ENCODE assay signal across 30 mouse cellular contexts in the genomic region with DNA sequence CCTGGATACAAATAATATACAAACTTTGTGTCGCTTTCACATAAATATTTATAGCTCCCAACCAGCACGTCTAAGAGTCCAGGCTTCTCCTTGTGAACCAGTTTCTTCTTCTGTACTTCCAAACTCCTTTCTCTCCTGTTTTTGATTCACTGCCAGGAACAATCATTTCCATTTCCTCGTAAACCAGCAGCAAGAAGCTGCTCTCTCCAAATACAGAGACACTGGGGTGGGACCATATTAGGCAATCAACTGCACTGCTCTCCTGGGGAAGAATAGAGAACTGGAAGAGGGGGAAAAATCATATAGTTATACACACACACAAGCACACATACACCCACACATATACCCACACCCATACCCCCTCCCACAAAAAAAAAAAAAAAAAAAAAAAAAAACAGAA.
DNase-seq lines count a peak whose midpoint lies in the region; ATAC-seq and TF ChIP-seq lines count a peak whose summit lies in the region.
"Had no signal": no experiment of that assay in that cellular context is flagged by ENCODE, and none has a peak within 500 bp of the region (broad histone marks: within the 10 kb centered on the region; RNA-seq: fewer than 3 reads in every experiment).

No protein-coding gene starts in this region.

- WGBS in heart, postnatal 0 days: 40% methylated on average over 3 of the region's 3 CpGs
- whole genome bisulfite sequencing in heart, embryonic 12.5 days: 49% methylated on average over 3 of the region's 3 CpGs
- 33% methylated on average over 3 of the region's 3 CpGs for WGBS in lung, embryonic 14.5 days

- DNase-seq in heart, postnatal 0 days (ENCODE audit: low spot score): peak; percentile 14
- peak; percentile 76 for DNase-seq in lung, embryonic 14.5 days
- no peak for DNase-seq in lung, adult 18-20 months
- DNase-seq in right cerebral cortex, adult 18-20 months: peak; percentile 2
- DNase-seq in right cerebral cortex, postnatal 25 days: no peak
- DNase-seq in skeletal muscle tissue, adult 2 months (ENCODE audit: low read depth, low spot score): peak; percentile 4
- DNase-seq in urinary bladder, adult 2 months (ENCODE audit: low spot score): no peak
- DNase-seq: adrenal gland, postnatal 10 days; cerebellum, adult 11 months; cerebellum, adult 9-10 months; cerebellum, postnatal 36 days; heart, adult 2 months; heart, postnatal 14 days; kidney, adult 18-20 months; kidney, postnatal 4 days; thymus, adult 18-20 months; thymus, postnatal 36 days had no signal

- no peak for TF ChIP-seq EP300 in heart, postnatal 0 days (IDR thresholded peaks at IDR 0.05; ENCODE audit: low read depth)

- no peaks in the 10 kb centered on the region for H3K27me3 ChIP-seq in heart, postnatal 0 days (ENCODE audit: control insufficient read depth, insufficient read depth, low read length)
- H3K27me3 ChIP-seq in heart, embryonic 12.5 days (replicated peaks): no peaks in the 10 kb centered on the region
- H3K27me3 ChIP-seq in lung, embryonic 14.5 days (ENCODE audit: insufficient read depth, low read length): no peaks in the 10 kb centered on the region
- H3K27me3 ChIP-seq: embryonic facial prominence, embryonic 12.5 days; forebrain, embryonic 15.5 days; heart, embryonic 13.5 days; liver, embryonic 15.5 days; neural tube, embryonic 12.5 days; Patski; stomach, embryonic 15.5 days had no signal

- peaks cover 6% of the 10 kb centered on the region; the same call in 1 of the 2 replicates for H3K4me1 ChIP-seq in heart, postnatal 0 days (ENCODE audit: control insufficient read depth, insufficient read depth)
- peaks cover 9% of the 10 kb centered on the region for H3K4me1 ChIP-seq in heart, embryonic 12.5 days (replicated peaks)
- H3K4me1 ChIP-seq in lung, embryonic 14.5 days (ENCODE audit: insufficient read depth): 0 out of 2 replicates have a peak, but pooled peaks cover 3% of the 10 kb centered on the region
- H3K4me1 ChIP-seq: embryonic facial prominence, embryonic 12.5 days; forebrain, embryonic 10.5 days; forebrain, embryonic 15.5 days; hindbrain, embryonic 10.5 days; liver, embryonic 15.5 days; midbrain, embryonic 10.5 days; neural tube, embryonic 12.5 days; stomach, embryonic 15.5 days had no signal

- H3K27ac ChIP-seq in heart, postnatal 0 days (ENCODE audit: low read depth): no peak overlapping the region
- no peak overlapping the region for H3K27ac ChIP-seq in heart, embryonic 12.5 days (ENCODE audit: poor library complexity, severe bottlenecking)
- H3K27ac ChIP-seq in lung, embryonic 14.5 days (ENCODE audit: low read depth): no peak overlapping the region
- H3K27ac ChIP-seq: embryonic facial prominence, embryonic 12.5 days; forebrain, embryonic 10.5 days; forebrain, embryonic 15.5 days; heart, adult 2 months; heart, embryonic 13.5 days; hindbrain, embryonic 10.5 days; hindbrain, postnatal 0 days; liver, embryonic 15.5 days; midbrain, embryonic 10.5 days; neural tube, embryonic 12.5 days; stomach, embryonic 15.5 days had no signal

- no peak overlapping the region for H3K4me2 ChIP-seq in heart, postnatal 0 days (ENCODE audit: low read depth, low read length)
- H3K4me2 ChIP-seq in heart, embryonic 12.5 days: no peak overlapping the region
- H3K4me2 ChIP-seq in lung, embryonic 14.5 days: no peak overlapping the region
- H3K4me2 ChIP-seq: embryonic facial prominence, embryonic 12.5 days; forebrain, embryonic 15.5 days; heart, embryonic 13.5 days; liver, embryonic 15.5 days; neural tube, embryonic 12.5 days; stomach, embryonic 15.5 days had no signal

- ATAC-seq in heart, postnatal 0 days (ENCODE audit: insufficient read depth, low read depth): no peak
- no peak for ATAC-seq in heart, embryonic 12.5 days (ENCODE audit: insufficient number of reproducible peaks, low FRiP score)
- peak; percentile 47; the same call in 1 of the 2 replicates for ATAC-seq in lung, embryonic 14.5 days (ENCODE audit: insufficient read depth)
- ATAC-seq: forebrain, embryonic 15.5 days; hindbrain, postnatal 0 days; midbrain, embryonic 16.5 days; Patski had no signal

- TF ChIP-seq CTCF in heart, postnatal 0 days (IDR thresholded peaks at IDR 0.05; ENCODE audit: low read depth): no peak
- TF ChIP-seq CTCF in lung, embryonic 14.5 days (IDR thresholded peaks at IDR 0.05; ENCODE audit: low read depth): no peak

- no peaks in the 10 kb centered on the region for H3K36me3 ChIP-seq in heart, postnatal 0 days (replicated peaks; ENCODE audit: control insufficient read depth, insufficient read depth, low read length)
- H3K36me3 ChIP-seq in heart, embryonic 12.5 days: no peaks in the 10 kb centered on the region
- no peaks in the 10 kb centered on the region for H3K36me3 ChIP-seq in lung, embryonic 14.5 days (ENCODE audit: insufficient read depth)
- H3K36me3 ChIP-seq: embryonic facial prominence, embryonic 12.5 days; forebrain, embryonic 10.5 days; forebrain, embryonic 15.5 days; heart, embryonic 13.5 days; hindbrain, embryonic 10.5 days; liver, embryonic 15.5 days; midbrain, embryonic 10.5 days; neural tube, embryonic 12.5 days; stomach, embryonic 15.5 days had no signal

- no peak overlapping the region for H3K9ac ChIP-seq in heart, postnatal 0 days (replicated peaks; ENCODE audit: low read depth, low read length)
- no peak overlapping the region for H3K9ac ChIP-seq in heart, embryonic 12.5 days
- H3K9ac ChIP-seq in lung, embryonic 14.5 days: no peak overlapping the region
- H3K9ac ChIP-seq: embryonic facial prominence, embryonic 12.5 days; forebrain, embryonic 15.5 days; heart, embryonic 13.5 days; liver, embryonic 15.5 days; neural tube, embryonic 12.5 days; stomach, embryonic 15.5 days had no signal

- H3K9me3 ChIP-seq in heart, postnatal 0 days (replicated peaks; ENCODE audit: control insufficient read depth, low read length): no peaks in the 10 kb centered on the region
- H3K9me3 ChIP-seq in heart, embryonic 12.5 days (replicated peaks): no peaks in the 10 kb centered on the region
- H3K9me3 ChIP-seq in lung, embryonic 14.5 days (ENCODE audit: low read depth, low read length): no peaks in the 10 kb centered on the region
- H3K9me3 ChIP-seq: embryonic facial prominence, embryonic 12.5 days; forebrain, embryonic 10.5 days; forebrain, embryonic 15.5 days; heart, embryonic 13.5 days; hindbrain, embryonic 10.5 days; liver, embryonic 15.5 days; midbrain, embryonic 10.5 days; neural tube, embryonic 12.5 days; stomach, embryonic 15.5 days had no signal

- no peak overlapping the region for H3K4me3 ChIP-seq in heart, postnatal 0 days (ENCODE audit: low read depth, low read length)
- H3K4me3 ChIP-seq in heart, embryonic 12.5 days: no peak overlapping the region
- no peak overlapping the region for H3K4me3 ChIP-seq in lung, embryonic 14.5 days (ENCODE audit: low read depth, low read length)
- H3K4me3 ChIP-seq: embryonic facial prominence, embryonic 12.5 days; forebrain, embryonic 10.5 days; forebrain, embryonic 15.5 days; heart, adult 2 months; heart, embryonic 13.5 days; hindbrain, embryonic 10.5 days; liver, embryonic 15.5 days; midbrain, embryonic 10.5 days; neural tube, embryonic 12.5 days; stomach, embryonic 15.5 days had no signal

Comparison
In these comparisons a context has a peak if more than half of its experiments do, and no peak if none do; other contexts are left out.
1. DNase-seq: peak in heart, postnatal 0 days (single experiment), lung, embryonic 14.5 days (single experiment), right cerebral cortex, adult 18-20 months (single experiment) and skeletal muscle tissue, adult 2 months (single experiment); none in lung, adult 18-20 months (0 of 2), right cerebral cortex, postnatal 25 days (single experiment) and urinary bladder, adult 2 months (single experiment).